Mouse (Mus musculus) urinary bladder, postnatal 10 days (tissue): Measurements from ENCODE around the gene Clcn2.

Experiments
- DNase-seq: peaks from one replicate; pipeline ENCODE4 v3.0.0; 2022; ENCODE audit warnings: low spot score

Clcn2 gene

DNA sequence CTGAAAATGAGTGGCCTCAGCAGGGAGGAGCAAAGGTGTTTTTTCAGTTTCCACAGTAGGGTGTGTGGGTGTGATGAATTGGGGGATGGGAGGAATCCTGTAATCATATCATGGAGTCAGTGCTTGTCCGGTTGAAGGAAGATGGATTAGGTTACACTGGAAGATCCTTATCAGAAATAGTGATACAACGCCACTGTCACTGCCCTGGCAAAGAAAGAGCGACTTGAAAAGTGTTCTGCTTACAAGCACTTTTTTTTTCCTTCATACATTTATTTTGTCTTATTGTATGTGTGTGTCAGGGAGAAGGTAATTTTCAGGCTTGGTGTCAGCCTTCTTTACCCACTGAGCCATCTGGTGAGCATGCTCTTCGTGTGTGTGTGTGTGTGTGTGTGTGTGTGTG is 5.2 kb upstream of the Clcn2 start:
- DNase-seq = no peak

DNA sequence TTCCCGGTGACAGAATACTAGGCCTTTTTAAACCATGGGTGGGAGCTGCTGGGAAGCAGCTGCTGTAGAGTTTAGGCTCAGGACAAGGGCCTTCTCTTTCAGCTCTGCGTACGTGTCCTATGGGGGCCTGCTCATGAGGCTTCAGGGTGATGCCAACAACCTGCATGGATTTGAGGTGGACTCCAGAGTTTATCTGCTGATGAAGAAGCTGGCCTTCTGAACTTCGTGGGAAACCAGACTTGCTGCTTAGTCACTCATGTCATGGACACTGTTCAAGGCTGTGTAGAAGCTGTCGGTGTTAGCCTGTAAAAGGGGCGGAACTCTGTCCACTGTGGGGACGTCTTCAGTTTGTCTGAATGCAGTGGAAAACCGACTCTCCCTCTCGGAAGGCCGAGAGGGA is 4.3 kb upstream of the Clcn2 start:
- no peak for DNase-seq

DNA sequence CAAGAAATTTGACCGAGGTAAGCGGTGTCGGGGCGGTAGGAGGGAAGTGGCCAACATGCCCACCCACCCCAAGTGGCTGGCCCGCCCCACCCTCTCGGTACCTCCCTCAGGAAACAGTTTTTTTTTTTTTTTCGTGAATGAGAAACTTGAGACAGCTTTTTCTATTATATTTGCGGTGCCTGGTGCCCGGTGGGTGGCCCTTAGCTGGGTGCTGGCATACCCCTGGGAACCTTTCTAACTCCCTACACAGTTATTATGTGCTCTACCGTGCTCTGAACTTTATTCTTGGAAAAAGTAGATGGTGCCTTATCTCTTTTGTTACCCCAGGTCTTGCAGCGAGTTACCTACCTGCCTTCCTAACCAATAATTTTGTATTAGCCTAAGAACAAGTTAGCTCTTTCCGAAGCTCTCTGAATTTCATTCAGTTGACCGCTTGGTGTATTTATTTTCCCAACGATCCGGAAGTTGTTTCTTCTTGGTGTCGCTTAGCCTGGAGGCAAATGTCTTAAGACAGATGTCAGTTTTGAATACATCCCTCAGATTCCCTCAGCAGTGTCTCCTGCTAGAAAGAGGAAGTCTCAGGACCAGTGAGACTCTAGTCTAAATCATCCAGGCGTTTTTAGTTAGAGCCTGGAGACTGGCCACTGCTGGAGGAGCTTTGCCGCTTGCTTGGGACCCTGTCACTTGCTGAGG is 578 bp upstream of the Clcn2 start:
- no peak for DNase-seq

DNA sequence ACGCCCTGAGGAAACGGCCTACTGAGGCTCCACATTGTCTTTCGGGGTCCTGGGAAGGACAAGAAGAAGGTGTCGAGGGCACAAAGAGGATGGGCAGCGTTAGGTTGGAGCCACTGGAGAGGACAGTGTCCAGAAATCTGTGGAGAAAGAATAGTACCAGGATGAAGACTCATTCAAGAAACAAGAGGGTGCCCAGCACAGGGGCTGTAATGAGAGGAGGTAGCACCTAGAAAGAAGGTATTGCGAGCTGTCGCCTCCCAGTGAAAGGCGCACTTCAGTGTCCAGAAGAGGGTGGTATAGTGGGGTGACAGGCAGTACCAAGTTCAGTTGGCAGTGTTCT is 735 bp downstream of the Clcn2 start:
- no peak for DNase-seq

DNA sequence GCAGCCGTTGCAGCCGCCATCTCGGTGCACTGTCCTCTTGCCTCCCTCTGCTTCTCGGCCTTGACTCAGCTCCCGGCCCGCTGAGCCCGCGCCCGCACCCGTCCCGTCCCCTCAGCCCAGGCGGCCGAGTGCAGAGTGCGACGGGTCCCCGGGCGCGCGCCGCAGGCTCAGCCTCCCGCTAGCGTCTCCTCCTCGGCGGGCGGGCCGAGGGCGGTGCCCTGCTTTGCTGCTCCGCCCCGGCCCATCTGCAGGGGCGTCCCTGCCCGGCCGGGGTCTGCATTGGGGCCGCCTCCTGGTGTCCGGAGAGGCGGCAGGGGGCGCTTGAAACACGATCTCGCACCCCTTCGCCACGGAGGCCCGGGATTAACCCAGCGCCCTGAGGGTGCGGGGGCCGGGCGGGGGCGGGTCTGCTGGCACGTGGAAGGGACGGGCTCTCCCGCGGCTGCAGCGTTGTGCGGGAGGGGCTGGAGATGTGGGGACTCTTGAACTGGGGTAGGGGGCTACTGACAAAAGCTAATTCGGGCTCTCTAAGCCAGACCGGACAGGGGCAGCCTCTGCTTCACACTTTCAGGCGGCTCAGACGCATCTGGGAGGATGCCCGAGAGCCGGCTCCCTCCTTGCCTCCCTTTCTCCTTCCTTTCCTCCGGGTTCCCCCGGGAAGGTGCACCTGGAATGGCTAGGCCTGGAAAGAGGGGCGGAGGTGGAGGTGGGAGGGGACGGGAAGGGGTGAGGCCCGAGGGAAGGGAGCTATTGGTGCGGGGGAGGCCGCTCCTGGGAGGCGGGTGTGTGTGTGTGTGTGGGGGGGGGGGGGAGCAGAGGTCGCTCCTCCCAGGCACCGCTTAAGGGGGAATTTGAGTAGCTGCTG is 1.3 kb downstream of the Clcn2 start:
- no peak for DNase-seq

DNA sequence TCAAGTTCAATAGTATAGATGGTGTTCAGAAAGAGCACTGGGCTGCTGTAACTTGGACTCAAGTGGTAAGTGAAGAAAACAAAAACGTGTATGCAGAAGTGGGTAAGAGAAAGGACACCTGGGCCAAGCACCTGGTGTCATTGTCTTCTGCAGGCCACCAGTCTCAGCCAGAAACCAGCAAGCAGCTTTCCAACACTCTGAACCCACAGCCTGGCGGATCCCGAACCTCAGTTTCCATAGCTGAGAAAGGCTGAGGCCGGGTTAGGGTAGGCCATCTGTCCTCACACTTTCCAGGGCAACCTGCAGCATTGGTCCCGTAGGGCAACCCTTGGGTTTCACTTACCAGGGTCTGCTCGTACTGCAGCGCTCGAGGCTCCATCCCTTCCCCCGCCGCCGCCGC is 2.0 kb downstream of the Clcn2 start:
- DNase-seq = no peak

DNA sequence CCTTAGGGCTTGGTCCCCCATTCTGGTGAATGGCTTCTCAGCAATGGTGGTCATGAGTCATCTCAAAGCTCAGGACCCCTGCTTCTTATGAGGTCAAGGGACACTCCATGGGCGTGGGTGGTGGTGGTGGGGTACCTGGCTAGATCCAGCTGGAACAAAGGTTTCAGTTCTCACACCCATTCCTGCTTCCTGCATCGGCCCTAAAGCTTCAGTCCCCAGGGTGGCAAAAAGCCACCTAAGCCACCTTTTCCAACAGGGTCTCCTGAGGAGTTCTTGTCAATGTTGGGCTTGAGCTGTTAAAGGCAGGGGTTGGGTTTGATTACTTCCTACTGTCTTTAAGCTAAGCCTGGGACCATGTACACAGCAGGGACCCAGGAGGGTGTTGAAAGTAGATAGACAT is 2.4 kb downstream of the Clcn2 start:
- no peak for DNase-seq

DNA sequence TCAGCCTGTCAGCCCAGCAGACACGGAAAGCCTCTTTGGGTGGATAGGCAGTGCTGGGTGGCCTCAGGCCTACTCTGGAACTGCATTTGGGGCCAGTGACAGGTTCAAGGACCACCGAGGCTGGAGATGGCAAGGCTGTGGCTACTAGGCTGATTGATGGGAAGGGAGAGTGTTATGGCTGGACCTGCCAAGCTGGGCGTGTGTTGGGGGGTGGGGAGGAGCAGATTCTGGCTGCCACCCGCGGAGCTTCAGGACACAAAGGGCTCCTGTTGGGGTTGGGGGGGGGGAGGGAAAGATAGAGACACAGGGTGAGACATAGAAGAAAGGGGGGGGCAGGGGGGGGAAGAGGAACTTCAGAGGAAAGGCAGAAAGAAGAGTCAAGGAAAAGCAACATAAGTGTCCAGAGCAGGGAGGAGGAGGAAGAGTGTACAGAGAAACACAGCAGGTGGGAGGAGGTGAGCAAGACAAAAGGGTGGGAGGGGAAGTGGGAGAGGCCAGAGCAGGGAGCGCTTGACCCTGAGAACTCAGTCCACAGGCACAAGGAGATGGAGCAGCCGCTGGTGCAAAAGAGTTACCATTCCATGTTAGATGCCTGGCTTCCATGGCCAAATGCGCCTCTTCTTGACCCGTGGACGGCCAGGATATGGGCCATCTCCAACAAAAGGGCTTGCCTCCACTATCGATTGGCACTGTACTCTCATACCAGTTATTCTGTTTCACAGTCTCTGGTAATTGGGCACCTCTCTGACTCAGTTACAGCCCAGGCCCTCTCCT is 3.1 kb downstream of the Clcn2 start:
- no peak for DNase-seq

DNA sequence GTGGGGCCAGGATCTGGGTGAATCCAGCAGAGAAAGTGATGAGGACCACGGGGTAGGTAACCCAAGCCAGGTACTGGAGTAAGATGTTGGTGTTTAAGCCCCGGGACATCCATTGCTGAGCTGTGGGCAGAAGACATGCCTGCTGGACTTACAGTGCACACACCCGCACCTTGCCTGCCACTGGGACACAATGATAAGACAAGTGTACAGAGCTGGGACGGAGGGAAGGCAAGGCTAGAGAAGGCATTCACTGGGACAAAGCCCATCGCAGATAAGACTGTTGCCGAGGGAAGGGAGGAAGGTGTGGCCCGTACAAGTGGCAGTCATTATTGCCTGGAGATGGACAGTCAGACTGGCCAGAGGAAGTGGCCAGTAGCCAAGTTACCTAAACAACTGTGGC is 4.7 kb downstream of the Clcn2 start:
- no peak for DNase-seq

DNA sequence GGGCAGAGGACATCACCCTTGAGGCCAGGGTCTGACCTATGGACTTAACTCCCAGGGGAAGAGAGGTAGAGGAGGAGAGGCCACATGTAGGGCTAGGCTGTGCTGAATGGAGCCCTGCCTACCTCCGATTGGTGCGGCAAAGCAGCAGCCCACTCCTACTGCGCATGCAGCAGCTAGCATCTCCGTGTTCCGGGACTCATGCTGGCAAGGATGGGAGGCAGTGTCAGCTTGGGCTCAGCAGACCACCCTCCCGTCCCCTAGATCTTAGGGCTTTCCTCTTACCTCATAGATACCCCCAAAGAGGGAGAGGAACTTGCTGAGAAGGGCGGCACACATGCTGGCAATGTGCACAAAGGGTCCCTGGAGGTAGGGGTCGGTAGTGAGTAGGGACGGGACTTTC is 5.4 kb downstream of the Clcn2 start:
- DNase-seq = no peak

DNA sequence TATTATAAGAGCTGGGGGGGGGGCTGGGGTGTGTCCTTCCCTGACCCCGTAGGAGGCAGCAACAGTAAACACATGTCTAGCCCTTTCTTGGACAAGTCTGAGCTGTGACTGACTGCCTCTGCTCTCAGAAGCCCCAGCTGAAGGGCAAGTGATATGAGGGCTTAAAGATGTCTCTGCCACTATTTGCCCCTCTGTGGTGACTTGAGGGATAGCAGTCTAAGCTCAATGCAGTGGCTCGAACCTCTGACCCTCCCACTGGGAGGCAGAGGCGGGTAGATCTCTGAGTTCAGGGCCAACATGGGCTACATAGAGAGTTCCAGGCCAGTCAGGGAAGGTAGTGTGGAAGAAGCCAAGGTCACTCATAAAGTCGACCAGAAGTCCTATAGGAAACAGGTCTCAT is 6.7 kb downstream of the Clcn2 start:
- DNase-seq = no peak

DNA sequence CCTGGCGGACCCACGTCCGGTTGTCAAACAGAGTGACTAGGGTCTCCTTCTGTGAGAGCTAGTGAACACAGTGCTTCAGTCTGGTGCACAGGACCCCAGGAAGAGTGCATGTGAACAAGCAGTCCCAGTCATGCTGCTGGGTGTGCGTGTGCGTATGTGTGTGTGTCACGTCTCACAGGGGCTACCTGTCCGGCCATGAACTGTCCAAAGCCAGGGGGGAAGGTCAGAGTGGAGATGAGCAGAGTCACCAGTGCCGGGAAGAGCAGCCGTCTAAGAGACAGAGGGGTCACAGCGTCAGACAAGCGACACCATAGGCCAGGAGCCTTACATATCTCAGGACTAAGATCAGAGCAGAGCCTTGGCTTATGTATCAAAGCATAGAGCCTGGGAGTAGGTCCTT is 7.2 kb downstream of the Clcn2 start:
- DNase-seq = no peak

DNA sequence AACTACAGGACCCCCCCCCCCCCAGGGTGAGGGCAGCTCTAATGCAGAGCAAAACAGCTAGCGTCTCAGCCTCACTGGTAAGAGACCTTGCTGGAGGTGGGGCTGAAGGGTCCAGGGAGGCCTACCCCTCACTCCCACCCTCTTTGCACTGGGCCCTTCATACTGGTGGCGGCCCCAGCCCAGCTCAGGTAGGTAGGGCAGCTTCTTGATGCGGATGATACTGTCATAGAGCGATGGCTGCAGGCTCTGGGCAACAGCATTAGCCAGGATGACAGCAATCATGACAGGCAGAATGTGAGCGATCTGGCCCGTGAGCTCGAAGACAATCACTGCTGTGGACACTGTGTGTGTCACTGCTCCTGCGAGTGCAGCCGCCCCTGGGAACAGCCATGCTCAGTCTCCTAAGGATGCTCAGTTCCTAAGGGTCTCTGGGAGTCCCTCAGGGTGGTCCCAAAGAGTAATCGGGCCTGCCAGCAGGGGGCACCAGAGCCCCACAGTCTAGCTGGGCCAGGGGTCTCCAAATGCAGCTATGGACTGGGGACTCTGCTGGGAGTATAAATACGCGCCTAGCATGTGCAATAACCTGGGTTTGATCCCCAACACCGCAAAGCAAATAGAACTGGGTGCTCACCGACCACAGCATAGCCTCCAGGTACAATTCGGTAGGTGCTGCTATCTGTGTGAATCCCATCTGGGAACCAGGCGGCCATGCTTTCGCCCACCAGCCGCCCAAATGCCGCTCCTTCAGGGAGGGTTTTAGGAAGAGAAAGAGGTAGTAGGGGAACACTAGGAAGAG is 8.4 kb downstream of the Clcn2 start:
- DNase-seq = no peak

DNA sequence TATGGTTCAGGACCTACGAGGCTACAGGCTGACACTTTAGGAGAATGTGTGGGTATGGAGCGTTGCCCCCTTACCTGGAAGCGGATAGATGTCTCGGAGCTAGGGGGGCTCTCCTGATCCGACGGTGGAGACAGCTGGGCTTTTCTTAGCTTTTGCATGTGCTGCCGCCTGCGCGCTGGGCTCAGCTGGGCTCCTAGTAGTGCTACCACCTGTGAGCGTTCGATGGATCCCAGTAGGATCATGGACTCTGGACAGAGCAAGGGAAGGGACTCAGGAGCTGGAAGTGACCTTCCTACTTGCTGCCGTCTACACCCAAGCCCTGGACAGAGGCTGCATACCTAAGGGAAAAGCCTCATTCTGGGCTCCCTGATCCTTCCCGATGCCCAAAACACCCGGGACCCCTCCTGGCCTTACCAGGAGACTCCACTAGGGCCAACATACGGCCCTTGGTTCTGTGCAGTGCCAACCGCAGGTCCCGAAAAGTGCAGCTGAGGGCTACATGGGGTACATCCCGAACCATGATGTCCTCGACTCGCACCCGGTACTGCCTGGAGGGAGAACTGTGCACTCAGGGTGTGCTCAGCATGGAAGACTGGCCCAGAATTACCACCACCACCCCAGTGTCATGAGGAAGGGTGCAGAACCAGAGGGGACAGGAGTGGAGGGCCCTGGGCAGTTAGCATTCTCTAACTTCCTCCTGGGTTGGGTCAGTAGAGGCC is 9.2 kb downstream of the Clcn2 start:
- DNase-seq = no peak

DNA sequence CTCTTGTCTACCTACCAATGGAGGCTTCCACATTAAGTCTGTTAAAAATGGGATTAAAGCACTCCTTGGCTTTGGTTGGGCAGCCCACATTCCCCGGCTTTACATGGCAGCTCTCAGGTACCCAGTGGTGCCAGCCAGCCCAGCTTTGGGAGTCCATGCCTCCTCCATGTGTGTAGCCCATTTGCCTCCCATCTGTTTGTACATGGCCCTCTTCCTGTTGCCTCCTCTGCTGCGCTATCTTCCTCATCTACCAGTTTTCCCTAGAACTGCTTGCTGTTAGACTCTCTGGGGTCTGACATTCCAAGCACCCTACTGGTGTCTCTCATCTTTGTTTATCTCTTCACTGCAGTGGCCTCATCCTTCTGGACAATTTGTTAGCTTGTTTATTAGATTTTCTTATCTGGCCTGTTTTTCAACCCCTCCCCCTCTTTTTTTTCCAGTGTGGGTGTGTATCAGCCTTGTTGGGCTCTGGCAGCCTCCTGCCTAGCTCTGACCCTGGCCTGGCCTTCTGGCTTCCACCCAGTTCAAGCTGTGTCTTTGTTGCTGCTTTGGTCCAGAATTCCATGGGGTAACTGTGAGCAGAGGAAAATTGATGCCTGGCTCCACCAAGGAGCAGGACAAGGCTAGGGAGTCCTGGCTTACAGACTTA is 11.0 kb downstream of the Clcn2 start:
- no peak for DNase-seq

DNA sequence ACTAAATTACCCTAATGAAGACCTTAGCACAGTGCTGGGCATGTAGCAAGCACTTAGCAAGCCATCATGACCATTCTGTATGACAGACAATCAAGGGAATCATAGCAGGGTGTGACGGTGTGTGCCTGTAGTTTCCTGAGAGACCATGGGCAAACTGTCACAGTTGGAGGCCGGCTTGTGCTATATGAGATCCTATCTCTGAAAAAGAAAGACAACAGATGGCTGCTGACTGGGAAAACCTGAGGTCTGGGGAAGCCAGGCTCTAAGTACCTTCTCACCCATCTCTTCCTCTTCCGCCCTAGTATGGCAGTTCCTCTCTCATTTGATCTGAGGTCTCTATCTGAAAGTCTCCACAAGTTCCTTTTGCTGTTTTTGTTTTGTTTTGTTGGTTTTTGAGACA is 11.8 kb downstream of the Clcn2 start:
- DNase-seq = no peak

DNA sequence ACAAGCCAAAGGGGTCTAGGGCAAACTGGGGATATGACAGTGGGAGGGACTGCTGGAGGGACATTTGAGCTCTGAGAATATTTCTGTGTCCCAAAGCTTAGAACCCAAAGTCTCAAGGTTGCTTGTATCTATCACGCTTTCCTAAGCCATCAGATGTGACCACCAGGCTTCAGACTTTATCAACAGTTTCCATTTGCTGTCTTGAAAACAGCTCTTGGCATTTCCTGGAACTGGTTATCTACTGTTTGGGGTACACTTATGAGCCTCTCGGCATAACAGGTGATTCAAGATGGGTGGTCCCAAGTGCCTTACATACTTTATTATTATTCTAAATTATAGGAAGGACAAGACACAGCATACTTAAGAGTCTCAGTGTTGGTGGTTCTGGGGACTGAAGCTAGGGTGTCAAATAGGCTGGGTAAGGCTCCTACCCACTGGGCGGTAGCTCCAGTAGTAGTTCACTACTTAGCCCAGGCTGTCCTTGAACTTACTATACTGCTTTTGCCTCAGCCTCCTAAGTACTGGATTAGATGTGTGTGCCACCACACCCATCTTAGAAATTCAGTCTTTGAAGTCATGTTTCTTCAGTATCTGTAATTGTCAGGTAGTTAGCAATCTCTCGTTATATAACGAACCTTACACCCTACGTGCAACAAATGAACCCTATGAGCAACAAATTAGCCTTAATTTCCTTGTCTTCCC is 13.7 kb downstream of the Clcn2 start:
- DNase-seq = no peak

DNA sequence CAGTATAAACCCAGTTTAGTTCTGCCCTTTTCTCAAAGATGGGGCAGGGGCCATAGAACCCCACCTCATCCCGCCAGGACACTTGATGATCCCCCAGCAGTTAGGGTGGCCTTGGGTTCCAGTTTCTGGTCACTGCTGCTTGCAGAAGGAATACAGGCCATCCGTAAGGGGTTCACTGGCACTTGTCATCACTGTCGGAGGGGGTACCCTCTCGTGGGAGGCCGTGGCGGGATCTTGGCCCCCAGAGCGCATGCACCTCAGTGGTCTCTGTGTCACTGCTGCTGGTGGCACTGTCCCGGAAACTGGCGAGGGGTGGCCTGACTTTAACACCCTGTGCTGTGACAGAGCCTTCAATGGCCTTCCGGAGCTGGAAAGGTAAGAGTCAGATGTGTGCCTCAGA is 14.5 kb downstream of the Clcn2 start:
- DNase-seq = no peak

DNA sequence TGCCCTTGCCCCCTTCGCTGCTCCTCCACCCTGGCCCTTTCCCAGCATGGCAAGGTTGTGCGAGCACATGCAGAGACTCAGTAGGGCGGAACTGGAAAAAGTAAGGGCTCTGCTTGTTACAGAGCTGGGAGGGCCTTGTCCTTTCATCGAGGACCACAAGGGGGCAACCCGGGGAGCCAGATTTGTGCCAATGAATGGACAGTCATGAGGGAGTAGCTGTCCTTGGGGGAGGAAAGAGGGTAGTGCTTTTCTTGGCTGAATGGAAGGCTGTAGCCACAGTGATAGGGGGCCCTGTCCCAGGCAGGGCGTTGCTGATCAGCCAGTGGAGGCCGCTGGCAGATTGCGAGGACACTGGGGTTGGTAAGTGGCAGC is 15.0 kb downstream of the Clcn2 start:
- DNase-seq = no peak

DNA sequence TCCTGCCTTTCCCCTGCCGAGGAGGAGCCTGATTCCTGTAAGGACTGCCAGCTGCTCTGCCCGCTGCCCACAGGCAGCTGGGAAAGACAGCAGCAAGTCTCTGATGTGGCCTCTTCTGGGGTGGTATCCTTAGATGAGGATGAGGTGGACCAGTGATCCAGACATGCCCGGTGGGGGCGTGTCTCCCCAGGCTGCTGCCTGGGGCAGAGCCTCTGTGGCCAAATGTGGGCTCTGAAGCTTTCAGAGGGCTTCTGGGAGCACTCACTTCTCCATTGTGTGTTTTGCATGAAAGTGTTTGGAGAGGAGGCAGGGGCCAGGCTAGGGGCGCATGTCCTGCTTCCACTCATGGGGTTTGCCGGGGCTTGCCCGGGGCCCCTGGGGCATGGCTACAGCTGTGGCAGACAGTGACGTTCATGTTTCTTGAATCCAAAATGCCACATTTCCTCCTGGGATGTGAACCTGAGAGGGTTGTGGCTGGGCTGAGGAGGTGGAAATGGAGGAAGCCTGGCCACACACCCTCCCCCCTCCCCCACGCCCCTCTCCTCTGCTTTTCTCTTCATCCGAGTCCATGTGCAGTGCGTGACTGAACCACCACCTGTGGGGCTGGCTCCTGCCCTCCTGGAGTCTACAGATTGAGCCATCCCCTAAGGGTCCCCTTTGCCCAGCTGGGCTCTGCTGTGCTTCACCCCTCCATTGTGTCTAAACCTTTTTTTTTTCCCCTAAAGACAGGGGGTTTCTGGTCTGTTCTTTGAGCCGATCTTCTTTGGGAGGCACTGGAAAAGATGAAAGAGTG is 15.6 kb downstream of the Clcn2 start:
- no peak for DNase-seq
